Mouse (Mus musculus) heart, embryonic 12.5 days (tissue): ENCODE results near the gene Ppard. TPM values are rescaled to one million over a fixed set of nuclear protein-coding genes. Genes with fewer than 3 reads are reported as not detected.
"Not testable (repeated sequence)": the region's sequence is repeated elsewhere in the genome, so short reads cannot be mapped to it uniquely, and the experiment has no call there.

Source experiments
- ATAC-seq: fragments of 200-750 bp; cut with Nextera tagmentation; 2 replicates; pipeline ENCODE4 v1.8.0; 2017; ENCODE audit warnings: moderate TSS enrichment, moderate library complexity; ENCODE audit not compliant: insufficient number of reproducible peaks, low FRiP score
- H3K27ac ChIP-seq: fragments of 300-500 bp; sonication (generic); 2 replicates; pipeline ENCODE4 v1.5.1; 2016; ENCODE audit warnings: mild to moderate bottlenecking, moderate library complexity; ENCODE audit not compliant: poor library complexity, severe bottlenecking
- H3K27me3 ChIP-seq: fragments of 300-500 bp; sonication (generic); replicated peaks from 2 replicates; pipeline ENCODE4 v1.6.1; 2016; ENCODE audit warnings: mild to moderate bottlenecking, moderate library complexity
- H3K36me3 ChIP-seq: fragments of 300-500 bp; sonication (generic); 2 replicates; pipeline ENCODE4 v1.6.1; 2016; ENCODE audit warnings: mild to moderate bottlenecking, moderate library complexity
- H3K4me1 ChIP-seq: fragments of 300-500 bp; sonication (generic); replicated peaks from 2 replicates; pipeline ENCODE4 v1.6.1; 2016; ENCODE audit warnings: mild to moderate bottlenecking
- H3K4me2 ChIP-seq: fragments of 300-500 bp; sonication (generic); 2 replicates; pipeline ENCODE4 v1.6.1; 2016; ENCODE audit warnings: mild to moderate bottlenecking, moderate library complexity
- H3K4me3 ChIP-seq: fragments of 300-500 bp; sonication (generic); 2 replicates; pipeline ENCODE4 v1.5.1; 2016; ENCODE audit warnings: mild to moderate bottlenecking
- H3K9ac ChIP-seq: fragments of 300-500 bp; sonication (generic); 2 replicates; pipeline ENCODE4 v1.6.1; 2016; ENCODE audit warnings: mild to moderate bottlenecking, moderate library complexity
- H3K9me3 ChIP-seq: fragments of 300-500 bp; sonication (generic); replicated peaks from 2 replicates; pipeline ENCODE4 v1.6.1; 2016; ENCODE audit warnings: mild to moderate bottlenecking, moderate library complexity
- WGBS: fragments of 180-500 bp; shearing (Covaris S2); methylation state at CpG from one replicate; pipeline ENCODE4 v1.1.7; 2016; 5-methylcytosine and 5-hydroxymethylcytosine counted together
- polyA plus RNA-seq: library from polyadenylated mRNA; unstranded; fragments of >200 nt; fragmentation: Nextera tagmentation; extraction: Ambion mirVana; gene quantifications from 2 replicates; pipeline ENCODE4 v1.2.1, GENCODE M21; 2016

Ppard gene
- polyA plus RNA-seq, 1 experiment from 2014 or later, result 1.4 TPM

- H3K27me3 ChIP-seq, result no peaks in the 10 kb centered on the region
- H3K4me3 ChIP-seq, result peak within 1 kb of the TSS; percentile 35
- WGBS, result 18% methylated on average over 26 of the region's 26 CpGs
- H3K36me3 ChIP-seq, result peaks cover 15% of the 10 kb centered on the region
- peak; percentile 78 for ATAC-seq
- H3K4me2 ChIP-seq, result peak within 1 kb of the TSS; percentile 66
- peak within 1 kb of the TSS; percentile 63 for H3K27ac ChIP-seq
- H3K9ac ChIP-seq, result peak within 1 kb of the TSS; percentile 70
- peaks cover 16% of the 10 kb centered on the region for H3K4me1 ChIP-seq
- no peaks in the 10 kb centered on the region for H3K9me3 ChIP-seq
Measured at GRCm38 (mm10) chr17:28207591-28208313, 24.7 kb upstream of the Ppard start, which contains the start of gene Def6. Gene Def6, plus strand, starts transcription at chr17:28207778.

- Histone ChIP-seq H3K4me2 (peak overlapping the region; percentile 66), H3K4me3 (peak overlapping the region; percentile 35; the same call in 1 of the 2 replicates), H3K27ac (no peak overlapping the region), H3K9me3 (no peaks in the 10 kb centered on the region), H3K27me3 (no peaks in the 10 kb centered on the region), H3K4me1 (peaks cover 16% of the 10 kb centered on the region), H3K9ac (no peak overlapping the region), H3K36me3 (peaks cover 10% of the 10 kb centered on the region)
- ATAC-seq, result no peak
- 60% methylated on average over 8 of the region's 8 CpGs for WGBS
Measured at GRCm38 (mm10) chr17:28208314-28208612, 24.2 kb upstream of the Ppard start.

DNA sequence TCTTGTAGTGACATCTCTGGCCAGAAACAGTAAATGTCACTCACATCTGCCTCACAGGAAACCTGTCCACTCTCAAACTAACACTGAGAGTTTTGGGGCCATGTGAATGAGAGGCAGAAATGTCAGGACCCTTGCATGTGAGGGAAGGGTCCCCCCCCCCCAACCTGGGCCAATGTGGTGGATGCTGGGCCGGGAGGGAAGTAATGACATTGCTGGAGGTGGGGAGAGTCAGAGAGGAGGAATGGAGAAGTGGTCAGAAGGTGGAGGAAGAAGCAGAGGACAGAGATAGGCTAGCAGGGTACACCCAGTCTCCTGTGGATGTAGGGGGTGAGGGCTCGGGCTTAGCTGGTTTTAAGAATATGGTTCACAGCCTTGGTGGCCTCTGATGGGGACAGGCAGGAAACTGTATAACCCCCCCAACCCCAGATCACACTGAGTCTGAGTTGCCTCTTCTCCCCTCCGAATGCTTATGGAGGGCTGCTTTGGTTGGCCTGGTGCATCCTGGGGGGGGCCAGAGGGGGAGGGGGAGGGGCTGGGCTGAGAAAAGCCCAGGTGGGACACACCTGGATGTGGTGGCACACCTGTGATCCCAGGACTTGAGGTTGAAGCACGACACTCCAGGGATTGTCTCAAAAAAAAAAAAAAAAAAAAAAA is 22.9 kb upstream of the Ppard start:
- Histone ChIP-seq H3K4me3 (no peak overlapping the region), H3K27ac (no peak overlapping the region), H3K27me3 (no peaks in the 10 kb centered on the region), H3K9me3 (no peaks in the 10 kb centered on the region), H3K4me2 (no peak overlapping the region), H3K4me1 (peaks cover 16% of the 10 kb centered on the region), H3K36me3 (peaks cover 9% of the 10 kb centered on the region; the same call in 1 of the 2 replicates), H3K9ac (no peak overlapping the region)
- 60% methylated on average over 4 of the region's 4 CpGs for WGBS
- no peak for ATAC-seq

DNA sequence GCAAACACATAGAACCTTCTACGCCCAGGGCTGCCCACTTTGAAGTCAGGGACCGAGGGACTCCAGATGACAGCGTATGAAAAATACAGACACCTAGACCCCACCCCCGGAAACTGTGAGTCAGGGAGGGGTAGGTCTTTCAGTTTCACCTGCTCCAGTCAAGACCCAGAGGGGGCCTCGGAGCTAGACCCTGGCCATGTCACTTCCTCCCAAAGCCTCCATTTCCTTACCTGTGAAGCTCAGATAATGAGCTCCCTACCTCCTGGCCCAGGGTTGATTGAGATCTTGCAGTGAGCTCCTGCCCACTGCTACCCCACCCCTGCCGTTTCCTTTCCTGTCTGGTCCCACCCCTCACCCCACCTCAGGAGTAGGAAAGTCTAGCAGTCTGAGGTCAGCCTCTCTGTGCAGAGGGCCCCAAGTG is 20.6 kb upstream of the Ppard start:
- no peak overlapping the region for H3K4me3 ChIP-seq
- 60% methylated on average over 6 of the region's 6 CpGs for WGBS
- H3K4me2 ChIP-seq, result no peak overlapping the region
- H3K27ac ChIP-seq, result no peak overlapping the region
- ATAC-seq, result no peak
- peaks cover 14% of the 10 kb centered on the region for H3K4me1 ChIP-seq
- no peaks in the 10 kb centered on the region for H3K36me3 ChIP-seq
- H3K27me3 ChIP-seq, result peaks cover 8% of the 10 kb centered on the region
- no peaks in the 10 kb centered on the region for H3K9me3 ChIP-seq
- H3K9ac ChIP-seq, result no peak overlapping the region

- no peak overlapping the region for H3K4me2 ChIP-seq
- H3K27ac ChIP-seq, result no peak overlapping the region
- H3K4me1 ChIP-seq, result peaks cover 9% of the 10 kb centered on the region
- WGBS, result 64% methylated on average over 9 of the region's 9 CpGs
- H3K9ac ChIP-seq, result no peak overlapping the region
- no peaks in the 10 kb centered on the region for H3K9me3 ChIP-seq
- peaks cover 13% of the 10 kb centered on the region for H3K27me3 ChIP-seq
- no peak for ATAC-seq
- no peaks in the 10 kb centered on the region for H3K36me3 ChIP-seq
- no peak overlapping the region for H3K4me3 ChIP-seq
Measured at GRCm38 (mm10) chr17:28212391-28212790, 20.1 kb upstream of the Ppard start.

DNA sequence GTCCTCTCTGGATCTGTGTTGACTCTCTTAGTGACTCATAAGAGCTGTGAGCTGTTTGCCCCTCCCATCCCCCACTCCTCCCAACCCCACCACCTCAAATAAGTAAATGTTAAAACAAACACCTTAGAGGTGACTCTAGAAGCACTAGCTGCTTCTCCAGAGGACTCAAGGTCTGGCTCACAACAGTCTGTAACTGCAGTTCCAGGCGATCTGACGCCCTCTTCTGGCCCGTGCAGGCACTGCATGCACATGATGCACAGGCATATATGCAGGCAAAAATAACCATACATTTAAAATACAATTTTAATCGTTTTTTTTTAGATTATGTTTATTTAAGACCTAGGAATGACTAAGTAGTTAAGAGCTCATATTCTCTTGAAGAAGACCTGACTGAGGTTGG is 19.3 kb upstream of the Ppard start:
- Histone ChIP-seq H3K36me3 (no peaks in the 10 kb centered on the region), H3K4me2 (no peak overlapping the region), H3K4me1 (peaks cover 10% of the 10 kb centered on the region), H3K27ac (no peak overlapping the region), H3K4me3 (no peak overlapping the region), H3K9ac (no peak overlapping the region), H3K9me3 (no peaks in the 10 kb centered on the region), H3K27me3 (peaks cover 16% of the 10 kb centered on the region)
- 20% methylated on average over 4 of the region's 4 CpGs for WGBS
- ATAC-seq, result no peak

GRCm38 (mm10) chr17:28216791-28217190 is 15.7 kb upstream of the Ppard start:
- Histone ChIP-seq H3K9ac (no peak overlapping the region), H3K27ac (no peak overlapping the region), H3K4me2 (no peak overlapping the region), H3K9me3 (no peaks in the 10 kb centered on the region), H3K36me3 (no peaks in the 10 kb centered on the region), H3K4me1 (peaks cover 13% of the 10 kb centered on the region), H3K4me3 (no peak overlapping the region), H3K27me3 (peaks cover 24% of the 10 kb centered on the region)
- ATAC-seq, result no peak
- 82% methylated on average over 9 of the region's 9 CpGs for WGBS

DNA sequence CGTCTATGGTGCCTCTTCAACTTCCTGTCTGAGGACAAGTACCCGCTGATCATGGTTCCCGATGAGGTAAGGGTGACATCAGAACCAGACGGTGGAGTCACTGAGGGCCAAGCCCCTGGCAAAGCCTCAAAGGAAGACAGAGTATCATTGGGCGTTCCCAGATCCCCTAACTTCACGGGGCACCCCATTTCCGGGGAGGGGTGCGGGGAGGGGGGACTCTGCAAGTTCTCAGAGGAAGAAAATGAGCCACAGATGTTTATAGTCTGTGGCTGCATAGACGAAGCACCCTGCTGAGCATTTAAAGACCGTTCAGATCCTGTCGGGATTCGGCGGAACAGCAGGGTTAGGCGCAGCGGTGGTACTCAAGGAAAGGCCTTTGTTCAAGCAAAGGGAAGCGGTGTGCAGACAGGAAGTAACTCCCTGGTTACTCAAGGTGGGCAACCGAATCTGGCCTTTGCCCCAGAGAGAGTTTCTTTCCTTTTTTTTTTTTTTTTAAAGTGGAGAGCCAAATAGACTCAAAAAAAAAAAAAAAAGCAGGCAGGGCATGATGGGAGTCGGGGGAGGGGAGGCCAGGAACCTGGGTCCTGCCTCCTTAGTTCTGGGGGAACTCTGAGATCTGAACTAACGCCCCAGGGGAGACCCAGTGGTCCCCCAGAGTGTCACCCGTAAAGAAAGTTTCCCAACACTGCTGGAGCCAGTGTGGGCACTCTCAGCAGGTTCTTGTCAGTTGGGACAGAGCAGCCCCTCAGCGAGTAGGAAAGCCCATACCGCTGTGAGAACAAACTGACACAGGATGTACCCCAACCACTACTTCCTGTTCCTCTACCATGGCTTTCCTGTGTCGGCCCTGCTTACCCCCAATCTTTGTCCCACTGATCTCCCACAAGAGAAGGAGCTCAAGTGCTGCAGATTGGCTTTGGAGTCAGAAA is 14.5 kb upstream of the Ppard start:
- peaks cover 12% of the 10 kb centered on the region for H3K4me1 ChIP-seq
- no peak for ATAC-seq
- no peaks in the 10 kb centered on the region for H3K36me3 ChIP-seq
- no peak overlapping the region for H3K9ac ChIP-seq
- H3K27me3 ChIP-seq, result peaks cover 24% of the 10 kb centered on the region
- no peak overlapping the region; the same call in 1 of the 2 replicates for H3K4me3 ChIP-seq
- WGBS, result 19% methylated on average over 23 of the region's 23 CpGs
- peak overlapping the region; percentile 41 for H3K4me2 ChIP-seq
- H3K27ac ChIP-seq, result no peak overlapping the region
- no peaks in the 10 kb centered on the region for H3K9me3 ChIP-seq

GRCm38 (mm10) chr17:28222463-28222862 is 10.0 kb upstream of the Ppard start:
- H3K36me3 ChIP-seq, H3K4me3 ChIP-seq, ATAC-seq, H3K9ac ChIP-seq, H3K4me2 ChIP-seq, H3K27ac ChIP-seq, H3K9me3 ChIP-seq: not testable (repeated sequence)
- Histone ChIP-seq H3K4me1 (peaks cover 32% of the 10 kb centered on the region), H3K27me3 (peaks cover 17% of the 10 kb centered on the region; the same call in 1 of the 2 replicates)
- WGBS, result 85% methylated on average over 10 of the region's 10 CpGs

DNA sequence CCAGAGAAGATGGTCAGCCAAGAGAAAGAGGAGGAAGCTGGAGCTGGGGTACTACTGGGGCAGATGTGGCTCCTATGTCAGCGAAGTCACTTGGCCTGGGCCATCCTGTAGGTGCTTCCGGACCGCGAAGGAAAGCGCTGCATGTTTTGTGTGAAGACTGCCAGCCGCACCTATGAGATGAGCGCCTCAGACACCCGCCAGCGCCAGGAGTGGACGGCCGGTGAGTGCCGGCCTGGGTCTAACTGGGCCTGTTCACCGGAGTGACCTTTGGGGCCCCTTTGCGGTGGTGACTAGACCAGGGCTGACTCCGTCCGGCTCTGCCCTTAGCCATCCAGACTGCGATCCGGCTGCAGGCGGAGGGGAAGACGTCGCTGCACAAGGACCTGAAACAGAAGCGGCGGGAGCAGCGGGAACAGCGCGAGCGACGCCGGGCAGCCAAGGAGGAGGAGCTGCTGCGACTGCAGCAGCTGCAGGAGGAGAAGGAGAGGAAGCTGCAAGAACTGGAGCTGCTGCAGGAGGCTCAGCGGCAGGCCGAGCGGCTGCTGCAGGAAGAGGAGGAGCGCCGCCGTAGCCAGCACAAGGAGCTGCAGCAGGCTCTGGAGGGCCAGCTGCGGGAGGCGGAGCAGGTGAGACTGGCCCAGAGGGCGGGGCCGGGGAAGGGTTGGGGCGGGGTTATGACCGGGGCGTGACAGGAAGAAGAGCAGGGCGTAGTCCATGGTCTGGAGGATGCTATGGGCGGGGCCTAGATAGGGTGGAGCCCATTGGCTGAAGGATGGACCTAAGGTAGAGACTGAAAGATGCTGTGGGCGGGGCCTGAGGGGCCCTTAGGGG is 8.7 kb upstream of the Ppard start:
- peak; percentile 95 for ATAC-seq
- H3K9ac ChIP-seq, result peak overlapping the region; percentile 80
- 2% methylated on average over 46 of the region's 46 CpGs for WGBS
- peaks cover 23% of the 10 kb centered on the region for H3K4me1 ChIP-seq
- H3K9me3 ChIP-seq, result no peaks in the 10 kb centered on the region
- 0 out of 2 replicates have a peak, but pooled peaks cover 11% of the 10 kb centered on the region for H3K27me3 ChIP-seq
- peak overlapping the region; percentile 99 for H3K4me2 ChIP-seq
- no peaks in the 10 kb centered on the region for H3K36me3 ChIP-seq
- H3K4me3 ChIP-seq, result peak overlapping the region; percentile 59
- H3K27ac ChIP-seq, result peak overlapping the region; percentile 62; the same call in 1 of the 2 replicates
